Mouse (Mus musculus): ENCODE results near the gene Nr1i2. TPM values are rescaled to one million over a fixed set of nuclear protein-coding genes. Genes with fewer than 3 reads are reported as not detected.
A peak's percentile ranks its signal among the peaks of the same experiment; 100 is the strongest.

The Nr1i2 gene
- total RNA-seq, 1 experiment = 0.18 TPM

DNA sequence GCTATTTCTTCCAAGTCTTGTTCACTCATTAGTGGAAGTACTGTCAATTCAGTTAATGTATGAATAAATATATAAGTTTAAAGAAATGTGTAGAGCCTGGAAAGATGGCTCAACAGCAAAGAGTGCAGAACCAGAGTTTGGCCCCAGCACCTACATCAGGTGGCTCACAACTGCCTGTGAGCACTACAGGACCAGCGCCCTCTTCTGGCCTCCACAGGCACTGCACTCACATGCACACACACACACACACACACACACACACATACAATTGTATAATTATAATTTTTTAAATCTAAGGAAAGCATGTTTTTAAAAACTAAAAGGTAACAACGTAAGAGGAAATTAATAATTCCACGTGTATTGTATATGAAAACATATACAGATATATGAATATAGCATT, 34.7 kb upstream of the Nr1i2 start:
- H3K9me3 ChIP-seq (ENCODE audit: control insufficient read depth, insufficient read depth, low read depth, low read length) = no peaks in the 10 kb centered on the region
- H3K9ac ChIP-seq (ENCODE audit: insufficient read depth, low read depth, low read length, poor library complexity, severe bottlenecking) = no peak overlapping the region
- no peak overlapping the region for H3K27ac ChIP-seq (ENCODE audit: insufficient read depth, low read depth, low read length, poor library complexity, severe bottlenecking)
- H3K4me1 ChIP-seq (ENCODE audit: control insufficient read depth in 2 of 2, insufficient read depth in 2 of 2, low read length in 2 of 2, poor library complexity in 1 of 2) = no peaks in the 10 kb centered on the region
- in situ Hi-C loops (cut with MboI; ENCODE audit: low sequenced_read_pairs in 2 of 2, unreplicated experiment in 2 of 2) = loop anchor here in 1 of 2 experiments (25.0 kb wide), 1 partner anchor 733 kb away; no protein-coding TSS in a partner anchor
- no peaks in the 10 kb centered on the region for H3K36me3 ChIP-seq (ENCODE audit: control insufficient read depth, insufficient read depth, low read length, poor library complexity, severe bottlenecking)
- no peak for TF ChIP-seq HCFC1 (IDR thresholded peaks at IDR 0.05; ENCODE audit: borderline replicate concordance, insufficient read depth, low read length)
- TF ChIP-seq ZNF384 (IDR thresholded peaks at IDR 0.05; ENCODE audit: low read depth, low read length) = no peak
- TF ChIP-seq MAFK (IDR thresholded peaks at IDR 0.05; ENCODE audit: insufficient read depth, low read depth, low read length) = no peak
- no peak for TF ChIP-seq ZC3H11A (IDR thresholded peaks at IDR 0.05; ENCODE audit: borderline replicate concordance, low read depth, low read length)
- no peak for TF ChIP-seq CHD2 (IDR thresholded peaks at IDR 0.05; ENCODE audit: low read depth, low read length)
- no peak for DNase-seq (ENCODE audit: low read depth, low spot score)
- H3K4me3 ChIP-seq (ENCODE audit: insufficient read depth in 1 of 2, low read depth in 1 of 2, low read length in 2 of 2, poor library complexity in 1 of 2, severe bottlenecking in 1 of 2) = no peak overlapping the region

- H3K9ac ChIP-seq (ENCODE audit: insufficient read depth, low read depth, low read length, poor library complexity, severe bottlenecking) = no peak overlapping the region
- no peaks in the 10 kb centered on the region for H3K36me3 ChIP-seq (ENCODE audit: control insufficient read depth, insufficient read depth, low read length, poor library complexity, severe bottlenecking)
- no peak for DNase-seq (ENCODE audit: low read depth, low spot score)
- no peaks in the 10 kb centered on the region for H3K9me3 ChIP-seq (ENCODE audit: control insufficient read depth, insufficient read depth, low read depth, low read length)
- in situ Hi-C loops (cut with MboI; ENCODE audit: low sequenced_read_pairs in 2 of 2, unreplicated experiment in 2 of 2) = loop anchor here in 1 of 2 experiments (25.0 kb wide), 1 partner anchor 735 kb away; no protein-coding TSS in a partner anchor
- no peak overlapping the region for H3K4me3 ChIP-seq (ENCODE audit: insufficient read depth in 1 of 2, low read depth in 1 of 2, low read length in 2 of 2, poor library complexity in 1 of 2, severe bottlenecking in 1 of 2)
- no peaks in the 10 kb centered on the region for H3K4me1 ChIP-seq (ENCODE audit: control insufficient read depth in 2 of 2, insufficient read depth in 2 of 2, low read length in 2 of 2, poor library complexity in 1 of 2)
- TF ChIP-seq ZNF384 (IDR thresholded peaks at IDR 0.05; ENCODE audit: low read depth, low read length) (no peak), MAFK (IDR thresholded peaks at IDR 0.05; ENCODE audit: insufficient read depth, low read depth, low read length) (no peak), CHD2 (IDR thresholded peaks at IDR 0.05; ENCODE audit: low read depth, low read length) (no peak), ZC3H11A (IDR thresholded peaks at IDR 0.05; ENCODE audit: borderline replicate concordance, low read depth, low read length) (no peak), HCFC1 (IDR thresholded peaks at IDR 0.05; ENCODE audit: borderline replicate concordance, insufficient read depth, low read length) (no peak)
- H3K27ac ChIP-seq (ENCODE audit: insufficient read depth, low read depth, low read length, poor library complexity, severe bottlenecking) = no peak overlapping the region
Measured at GRCm38 (mm10) chr16:38326778-38327397, 32.3 kb upstream of the Nr1i2 start.

DNA sequence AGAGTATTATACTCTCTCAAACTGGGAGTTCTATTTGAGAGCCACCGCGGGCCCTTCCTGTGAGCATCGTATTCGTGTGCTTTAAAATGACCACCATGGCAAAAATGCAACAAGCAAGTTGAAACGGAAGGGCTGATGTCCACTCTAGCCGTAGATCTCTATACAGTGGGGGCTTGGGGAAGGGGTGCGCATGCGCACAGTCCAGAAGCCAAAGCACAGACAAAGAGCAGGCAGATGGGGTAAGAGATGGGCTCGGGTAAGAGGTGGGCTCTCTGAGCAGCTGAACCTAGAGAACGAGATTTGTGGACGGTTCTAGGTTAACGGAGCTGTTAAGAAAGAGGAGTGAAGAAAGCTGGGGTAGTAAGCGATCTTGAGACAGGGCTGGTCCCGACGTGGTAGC, 29.7 kb upstream of the Nr1i2 start:
- in situ Hi-C loops (cut with MboI; ENCODE audit: low sequenced_read_pairs in 2 of 2, unreplicated experiment in 2 of 2) = no loop called here
- Histone ChIP-seq H3K36me3 (ENCODE audit: control insufficient read depth, insufficient read depth, low read length, poor library complexity, severe bottlenecking) (no peaks in the 10 kb centered on the region), H3K9me3 (ENCODE audit: control insufficient read depth, insufficient read depth, low read depth, low read length) (no peaks in the 10 kb centered on the region), H3K4me3 (ENCODE audit: insufficient read depth in 1 of 2, low read depth in 1 of 2, low read length in 2 of 2, poor library complexity in 1 of 2, severe bottlenecking in 1 of 2) (no peak overlapping the region), H3K4me1 (ENCODE audit: control insufficient read depth in 2 of 2, insufficient read depth in 2 of 2, low read length in 2 of 2, poor library complexity in 1 of 2) (peaks cover 0 to 2% of the 10 kb centered on the region in 2 experiments; a peak in 1 of 4 replicates), H3K27ac (ENCODE audit: insufficient read depth, low read depth, low read length, poor library complexity, severe bottlenecking) (no peak overlapping the region), H3K9ac (ENCODE audit: insufficient read depth, low read depth, low read length, poor library complexity, severe bottlenecking) (no peak overlapping the region)
- TF ChIP-seq CHD2 (IDR thresholded peaks at IDR 0.05; ENCODE audit: low read depth, low read length) = no peak
- TF ChIP-seq ZC3H11A (IDR thresholded peaks at IDR 0.05; ENCODE audit: borderline replicate concordance, low read depth, low read length) = no peak
- no peak for TF ChIP-seq ZNF384 (IDR thresholded peaks at IDR 0.05; ENCODE audit: low read depth, low read length)
- no peak for TF ChIP-seq HCFC1 (IDR thresholded peaks at IDR 0.05; ENCODE audit: borderline replicate concordance, insufficient read depth, low read length)
- DNase-seq (ENCODE audit: low read depth, low spot score) = no peak

- H3K36me3 ChIP-seq (ENCODE audit: control insufficient read depth, insufficient read depth, low read length, poor library complexity, severe bottlenecking) = no peaks in the 10 kb centered on the region
- H3K4me3 ChIP-seq (ENCODE audit: insufficient read depth in 1 of 2, low read depth in 1 of 2, low read length in 2 of 2, poor library complexity in 1 of 2, severe bottlenecking in 1 of 2) = peak overlapping the region in 1 of 2 experiments; percentile 52; a peak in 2 of 4 replicates
- H3K4me1 ChIP-seq (ENCODE audit: control insufficient read depth in 2 of 2, insufficient read depth in 2 of 2, low read length in 2 of 2, poor library complexity in 1 of 2) = peaks cover 0 to 4% of the 10 kb centered on the region in 2 experiments; a peak in 1 of 4 replicates
- H3K27ac ChIP-seq (ENCODE audit: insufficient read depth, low read depth, low read length, poor library complexity, severe bottlenecking) = no peak overlapping the region
- TF ChIP-seq ZNF384 (IDR thresholded peaks at IDR 0.05; ENCODE audit: low read depth, low read length) (no peak), MAFK (IDR thresholded peaks at IDR 0.05; ENCODE audit: insufficient read depth, low read depth, low read length) (peak; percentile 88)
- DNase-seq (ENCODE audit: low read depth, low spot score) = peak; percentile 74
- no peaks in the 10 kb centered on the region for H3K9me3 ChIP-seq (ENCODE audit: control insufficient read depth, insufficient read depth, low read depth, low read length)
- in situ Hi-C loops (cut with MboI; ENCODE audit: low sequenced_read_pairs in 2 of 2, unreplicated experiment in 2 of 2) = no loop called here
- H3K9ac ChIP-seq (ENCODE audit: insufficient read depth, low read depth, low read length, poor library complexity, severe bottlenecking) = peak overlapping the region; percentile 81; the same call in 1 of the 2 replicates
Measured at GRCm38 (mm10) chr16:38321452-38321935, 26.9 kb upstream of the Nr1i2 start.

Measured in ES-E14 (cell line).